Mouse (Mus musculus) NIH3T3 (cell line): ENCODE results near the gene Zfp512b.
A peak's percentile ranks its signal among the peaks of the same experiment; 100 is the strongest.

Experiments used
- DNase-seq: peaks from one replicate; pipeline ENCODE4 v3.0.0-alpha.2; 2012; ENCODE audit warnings: low read depth

The Zfp512b gene

GRCm38 (mm10) chr2:181572921-181573920 is 19.4 kb downstream of the Zfp512b start:
- no peak for DNase-seq

- DNase-seq, result no peak
Measured at GRCm38 (mm10) chr2:181571941-181572670, 20.5 kb downstream of the Zfp512b start.

- no peak for DNase-seq
Measured at GRCm38 (mm10) chr2:181570921-181571595, 21.5 kb downstream of the Zfp512b start.

- no peak for DNase-seq
Measured at GRCm38 (mm10) chr2:181570375-181570774, 22.2 kb downstream of the Zfp512b start.

- DNase-seq, result no peak
Measured at GRCm38 (mm10) chr2:181569856-181570255, 22.7 kb downstream of the Zfp512b start.

- peak; percentile 63 for DNase-seq
Measured at GRCm38 (mm10) chr2:181568272-181569008, 24.2 kb downstream of the Zfp512b start.

- no peak for DNase-seq
Measured at GRCm38 (mm10) chr2:181567338-181567737, 25.3 kb downstream of the Zfp512b start.

GRCm38 (mm10) chr2:181553772-181554171 is 38.8 kb downstream of the Zfp512b start:
- no peak for DNase-seq

GRCm38 (mm10) chr2:181550233-181550632 is 42.4 kb downstream of the Zfp512b start:
- no peak for DNase-seq

- no peak for DNase-seq
Measured at GRCm38 (mm10) chr2:181548682-181549081, 43.9 kb downstream of the Zfp512b start.

GRCm38 (mm10) chr2:181548227-181548626 is 44.4 kb downstream of the Zfp512b start:
- no peak for DNase-seq

- DNase-seq, result no peak
Measured at GRCm38 (mm10) chr2:181546142-181546541, 46.5 kb downstream of the Zfp512b start.

- no peak for DNase-seq
Measured at GRCm38 (mm10) chr2:181541761-181542380, 50.7 kb downstream of the Zfp512b start.

- DNase-seq, result no peak
Measured at GRCm38 (mm10) chr2:181537444-181538047, 55.1 kb downstream of the Zfp512b start.

- DNase-seq, result no peak
Measured at GRCm38 (mm10) chr2:181536410-181536809, 56.2 kb downstream of the Zfp512b start.

- no peak for DNase-seq
Measured at GRCm38 (mm10) chr2:181532589-181532988, 60.0 kb downstream of the Zfp512b start.
